Mouse (Mus musculus) stomach, postnatal 0 days (tissue): ENCODE data around the gene Usp40.

ENCODE experiments used
- CTCF ChIP-seq: IDR thresholded peaks from 2 replicates; pipeline ENCODE4 v1.5.1; 2016; ENCODE audit warnings: antibody characterized with exemption, low read depth, mild to moderate bottlenecking, moderate library complexity
- EP300 ChIP-seq: optimal IDR thresholded peaks from 2 replicates; pipeline ENCODE3; 2016; ENCODE audit warnings: antibody characterized with exemption

DNA sequence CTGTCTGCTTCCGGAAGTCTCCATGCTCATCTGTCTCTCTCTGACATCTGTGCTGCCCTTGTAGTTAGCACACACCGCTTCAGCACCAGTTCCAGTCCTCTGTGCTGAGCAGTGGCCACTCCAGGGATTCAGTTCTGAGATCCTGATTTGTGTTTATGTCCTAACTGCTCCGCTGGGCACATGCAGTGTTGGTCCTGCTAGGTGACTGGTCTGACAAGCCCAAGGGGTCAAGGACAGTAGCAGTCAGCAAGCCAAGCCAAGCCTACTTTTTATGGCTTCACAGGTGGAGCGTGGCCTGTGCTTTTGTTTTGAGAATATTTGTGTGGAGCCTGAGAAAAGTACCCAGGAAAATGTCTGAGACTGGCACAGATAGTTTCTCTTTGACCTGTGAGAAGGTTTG, 83.5 kb downstream of the Usp40 start:
- TF ChIP-seq EP300 (no peak), CTCF (no peak)
